Comparison of ENCODE assay signal across 39 mouse cellular contexts in genomic region chr1:53377731-53378130, GRCm38 (mm10). TPM values are rescaled to one million over a fixed set of nuclear protein-coding genes. Genes with fewer than 3 reads are reported as not detected.
"Had no signal": no experiment of that assay in that cellular context is flagged by ENCODE, and none has a peak within 500 bp of the region (broad histone marks: within the 10 kb centered on the region; RNA-seq: fewer than 3 reads in every experiment).

No protein-coding gene starts in this region.

- H3K4me2 ChIP-seq: heart, embryonic 11.5 days; heart, embryonic 12.5 days; heart, embryonic 13.5 days; heart, embryonic 15.5 days; hindbrain, embryonic 12.5 days; hindbrain, embryonic 13.5 days; hindbrain, embryonic 14.5 days; hindbrain, embryonic 15.5 days; intestine, embryonic 15.5 days; kidney, embryonic 15.5 days had no signal

- H3K27ac ChIP-seq: heart, embryonic 10.5 days; heart, embryonic 13.5 days; heart, embryonic 15.5 days; hindbrain, embryonic 10.5 days; hindbrain, embryonic 12.5 days; hindbrain, embryonic 13.5 days; hindbrain, embryonic 14.5 days; hindbrain, embryonic 15.5 days; hindbrain, postnatal 0 days; intestine, embryonic 15.5 days; kidney, embryonic 15.5 days; kidney, postnatal 0 days; layer of hippocampus, adult 2 months; left cerebral cortex, adult 2 months had no signal

- H3K27me3 ChIP-seq: heart, embryonic 12.5 days; heart, embryonic 13.5 days; heart, embryonic 15.5 days; hindbrain, embryonic 12.5 days; hindbrain, embryonic 13.5 days; hindbrain, embryonic 15.5 days; intestine, embryonic 15.5 days; kidney, embryonic 15.5 days had no signal

- H3K36me3 ChIP-seq: heart, embryonic 10.5 days; heart, embryonic 12.5 days; heart, embryonic 13.5 days; heart, embryonic 15.5 days; hindbrain, embryonic 10.5 days; hindbrain, embryonic 12.5 days; hindbrain, embryonic 13.5 days; hindbrain, embryonic 15.5 days; intestine, embryonic 15.5 days; kidney, embryonic 15.5 days had no signal

- H3K4me1 ChIP-seq: heart, embryonic 10.5 days; heart, embryonic 12.5 days; heart, embryonic 13.5 days; heart, embryonic 15.5 days; hindbrain, embryonic 12.5 days; hindbrain, embryonic 13.5 days; hindbrain, embryonic 15.5 days; intestine, embryonic 15.5 days; kidney, embryonic 15.5 days had no signal

- H3K9me3 ChIP-seq: heart, embryonic 10.5 days; heart, embryonic 13.5 days; heart, embryonic 15.5 days; hindbrain, embryonic 10.5 days; hindbrain, embryonic 12.5 days; hindbrain, embryonic 13.5 days; hindbrain, embryonic 15.5 days; intestine, embryonic 15.5 days; kidney, embryonic 15.5 days had no signal

- ATAC-seq: hindbrain, embryonic 16.5 days; hindbrain, postnatal 0 days; inflammation-experienced regulatory T-cells, adult 6 months; intestine, embryonic 15.5 days; intestine, embryonic 16.5 days; intestine, postnatal 0 days had no signal

- H3K9ac ChIP-seq: heart, embryonic 12.5 days; heart, embryonic 13.5 days; heart, embryonic 15.5 days; hindbrain, embryonic 12.5 days; hindbrain, embryonic 13.5 days; hindbrain, embryonic 14.5 days; hindbrain, embryonic 15.5 days; intestine, embryonic 15.5 days; kidney, embryonic 15.5 days had no signal

- H3K4me3 ChIP-seq: heart, embryonic 10.5 days; heart, embryonic 12.5 days; heart, embryonic 13.5 days; heart, embryonic 15.5 days; hindbrain, embryonic 10.5 days; hindbrain, embryonic 12.5 days; hindbrain, embryonic 13.5 days; hindbrain, embryonic 15.5 days; intestine, embryonic 15.5 days; kidney, embryonic 15.5 days; layer of hippocampus, adult 2 months; left cerebral cortex, adult 2 months had no signal

- DNase-seq: heart, postnatal 10 days; heart, postnatal 14 days; heart, postnatal 36 days; heart, postnatal 4 days; kidney, adult 11 months; kidney, adult 18-20 months; kidney, adult 2 months; kidney, adult 8-10 months; kidney, adult 9 months; kidney, postnatal 10 days; kidney, postnatal 14 days; kidney, postnatal 25 days; kidney, postnatal 36 days; kidney, postnatal 4 days; layer of hippocampus, adult 9-11 months; layer of hippocampus, postnatal 36 days had no signal

RNA-seq across cellular contexts. Expression of gene Gm28551, which starts 25.3 kb away (rescaled TPM):
- polyA plus RNA-seq: kidney, adult 2 months; large intestine, adult 2 months had no signal

RNA-seq across cellular contexts. Expression of gene Asdurf, which starts 25.3 kb away (rescaled TPM):
- polyA plus RNA-seq: heart, embryonic 10.5 days; heart, embryonic 11.5 days; heart, embryonic 13.5 days; hindbrain, embryonic 11.5 days; kidney, adult 2 months; kidney, embryonic 14.5 days; kidney, embryonic 15.5 days; large intestine, adult 2 months had no signal
